Mouse (Mus musculus) hindbrain, embryonic 12.5 days (tissue): ENCODE measurements around the gene Rbm17. TPM values are rescaled to one million over a fixed set of nuclear protein-coding genes. Genes with fewer than 3 reads are reported as not detected.
"Not testable (repeated sequence)": the region's sequence is repeated elsewhere in the genome, so short reads cannot be mapped to it uniquely, and the experiment has no call there.

Experiments used
- ATAC-seq: fragments of 200-750 bp; cut with Nextera tagmentation; 2 replicates; pipeline ENCODE4 v1.8.0; 2017; ENCODE audit warnings: moderate TSS enrichment; ENCODE audit not compliant: low FRiP score
- H3K27ac ChIP-seq: fragments of 300-500 bp; sonication (generic); 2 replicates; pipeline ENCODE4 v1.5.1; 2016; ENCODE audit warnings: mild to moderate bottlenecking
- H3K27me3 ChIP-seq: fragments of 300-500 bp; sonication (generic); 2 replicates; pipeline ENCODE4 v1.6.1; 2016; ENCODE audit warnings: mild to moderate bottlenecking
- H3K36me3 ChIP-seq: fragments of 300-500 bp; sonication (generic); 2 replicates; pipeline ENCODE4 v1.6.1; 2016; ENCODE audit warnings: mild to moderate bottlenecking
- H3K4me1 ChIP-seq: fragments of 300-500 bp; sonication (generic); 2 replicates; pipeline ENCODE4 v1.6.1; 2016
- H3K4me2 ChIP-seq: fragments of 300-500 bp; sonication (generic); replicated peaks from 2 replicates; pipeline ENCODE4 v1.6.1; 2016; ENCODE audit warnings: mild to moderate bottlenecking
- H3K4me3 ChIP-seq: fragments of 300-500 bp; sonication (generic); 2 replicates; pipeline ENCODE4 v1.5.1; 2016; ENCODE audit warnings: mild to moderate bottlenecking
- H3K9ac ChIP-seq: fragments of 300-500 bp; sonication (generic); 2 replicates; pipeline ENCODE4 v1.6.1; 2016; ENCODE audit warnings: mild to moderate bottlenecking, moderate library complexity
- H3K9me3 ChIP-seq: fragments of 300-500 bp; sonication (generic); replicated peaks from 2 replicates; pipeline ENCODE4 v1.6.1; 2016; ENCODE audit warnings: mild to moderate bottlenecking
- WGBS: fragments of 180-500 bp; shearing (Covaris S2); methylation state at CpG from one replicate; pipeline ENCODE4 v1.1.7; 2016; 5-methylcytosine and 5-hydroxymethylcytosine counted together
- polyA plus RNA-seq: library from polyadenylated mRNA; unstranded; fragments of >200 nt; fragmentation: Nextera tagmentation; extraction: Ambion mirVana; gene quantifications from 2 replicates; pipeline ENCODE4 v1.2.1, GENCODE M21; 2016

Gene Rbm17
- polyA plus RNA-seq, 1 experiment from 2014 or later = 162 TPM

DNA sequence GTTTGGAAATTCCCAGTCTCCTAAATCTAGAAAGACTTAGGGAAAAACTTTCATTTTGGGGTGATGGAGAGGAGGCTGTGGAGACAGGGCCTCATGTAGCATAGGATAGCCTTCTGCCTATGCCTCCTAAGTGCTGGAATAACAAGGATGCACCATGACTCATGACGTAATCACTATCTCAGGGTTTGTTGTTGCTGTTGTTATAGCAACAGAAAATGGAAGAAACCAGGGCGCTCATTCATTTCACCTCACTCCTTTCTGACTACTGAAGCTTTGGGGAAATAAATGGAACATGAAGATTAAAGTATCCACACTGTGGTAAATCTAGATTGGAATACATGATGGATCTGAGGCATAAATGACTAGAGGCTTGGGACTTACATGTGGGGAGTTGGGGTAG, 19.8 kb upstream of the Rbm17 start:
- Histone ChIP-seq H3K9ac (no peak overlapping the region), H3K27ac (no peak overlapping the region), H3K9me3 (no peaks in the 10 kb centered on the region), H3K4me3 (no peak overlapping the region), H3K27me3 (no peaks in the 10 kb centered on the region), H3K4me1 (no peaks in the 10 kb centered on the region), H3K4me2 (no peak overlapping the region), H3K36me3 (no peaks in the 10 kb centered on the region)
- no peak for ATAC-seq
- 88% methylated on average over 2 of the region's 2 CpGs for WGBS

DNA sequence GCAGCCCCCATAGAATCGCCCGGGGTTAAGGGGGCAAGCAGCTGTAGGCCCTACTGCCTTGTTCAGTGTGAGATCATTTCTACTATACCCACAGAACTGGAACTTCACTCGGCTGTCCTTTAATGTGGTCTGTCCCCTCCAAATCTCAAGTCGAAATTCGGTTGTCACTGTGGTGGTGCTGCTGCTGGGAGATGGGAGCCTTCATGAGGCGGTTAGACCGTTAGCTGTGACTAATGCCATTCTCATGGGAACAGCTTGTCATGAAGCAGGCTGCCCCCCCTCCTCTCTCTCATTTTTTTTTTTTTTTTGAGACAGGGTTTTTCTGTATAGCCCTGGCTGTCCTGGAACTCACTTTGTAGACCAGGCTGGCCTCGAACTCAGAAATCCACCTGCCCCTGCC, 19.2 kb upstream of the Rbm17 start:
- WGBS = 90% methylated on average over 8 of the region's 8 CpGs
- no peaks in the 10 kb centered on the region for H3K36me3 ChIP-seq
- no peak overlapping the region for H3K9ac ChIP-seq
- H3K27ac ChIP-seq = no peak overlapping the region
- H3K4me3 ChIP-seq = no peak overlapping the region
- H3K4me1 ChIP-seq = no peaks in the 10 kb centered on the region
- H3K9me3 ChIP-seq = no peaks in the 10 kb centered on the region
- no peak overlapping the region for H3K4me2 ChIP-seq
- H3K27me3 ChIP-seq = no peaks in the 10 kb centered on the region
- no peak for ATAC-seq

- no peaks in the 10 kb centered on the region for H3K4me1 ChIP-seq
- no peaks in the 10 kb centered on the region for H3K9me3 ChIP-seq
- no peaks in the 10 kb centered on the region for H3K36me3 ChIP-seq
- WGBS = 73% methylated on average over 2 of the region's 2 CpGs
- no peaks in the 10 kb centered on the region for H3K27me3 ChIP-seq
- no peak overlapping the region for H3K27ac ChIP-seq
- no peak for ATAC-seq
- no peak overlapping the region for H3K4me3 ChIP-seq
- H3K4me2 ChIP-seq = no peak overlapping the region
- no peak overlapping the region for H3K9ac ChIP-seq
Measured at GRCm38 (mm10) chr2:11619598-11619997, 15.6 kb upstream of the Rbm17 start.

DNA sequence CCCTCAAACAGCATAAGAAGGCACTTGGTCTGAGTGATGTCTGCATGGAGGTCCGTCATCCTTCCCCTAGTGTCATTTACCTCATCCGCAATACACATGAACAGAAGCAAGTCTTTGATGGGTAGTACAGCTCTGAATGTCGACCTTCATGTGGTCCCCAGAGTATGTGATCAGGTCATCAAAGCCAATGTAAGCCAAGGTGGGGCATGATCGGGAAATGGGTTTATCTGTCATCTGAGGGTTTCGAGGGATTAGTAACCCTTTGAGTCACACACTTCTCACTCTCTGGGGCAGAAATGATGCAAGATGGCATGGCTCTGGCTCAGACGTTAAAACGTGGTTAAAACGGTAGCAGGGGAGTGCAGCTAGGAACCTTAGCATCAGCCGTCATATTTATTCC, 12.9 kb upstream of the Rbm17 start:
- Histone ChIP-seq H3K9ac (no peak overlapping the region), H3K27ac (no peak overlapping the region), H3K36me3 (no peaks in the 10 kb centered on the region), H3K9me3 (no peaks in the 10 kb centered on the region), H3K4me1 (no peaks in the 10 kb centered on the region), H3K4me2 (no peak overlapping the region), H3K4me3 (no peak overlapping the region), H3K27me3 (no peaks in the 10 kb centered on the region)
- no peak for ATAC-seq
- 92% methylated on average over 9 of the region's 9 CpGs for WGBS

DNA sequence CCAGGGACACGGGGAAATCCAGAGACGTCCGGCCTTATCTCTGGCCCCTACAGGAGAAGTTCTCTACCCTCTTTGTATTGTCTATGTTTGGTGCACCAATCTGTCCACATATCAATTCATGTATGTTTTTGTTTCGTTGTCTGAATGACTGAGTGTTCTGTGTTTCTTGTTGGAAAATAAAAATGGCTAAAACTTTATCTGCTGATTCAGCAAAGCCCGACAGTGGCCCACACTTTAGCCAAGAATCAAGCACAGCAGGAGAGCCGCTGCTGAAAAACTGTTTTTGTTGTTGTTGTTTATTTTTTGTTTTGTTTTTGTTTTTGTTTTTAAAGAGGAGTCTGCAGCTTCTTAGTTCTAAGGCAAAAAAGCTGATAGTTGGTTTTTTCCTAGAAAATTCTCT, 9.0 kb upstream of the Rbm17 start:
- H3K4me2 ChIP-seq, ATAC-seq, H3K4me1 ChIP-seq, H3K4me3 ChIP-seq, H3K9ac ChIP-seq, H3K27ac ChIP-seq, H3K9me3 ChIP-seq, H3K36me3 ChIP-seq, H3K27me3 ChIP-seq: not testable (repeated sequence)
- WGBS = 87% methylated on average over 6 of the region's 6 CpGs

DNA sequence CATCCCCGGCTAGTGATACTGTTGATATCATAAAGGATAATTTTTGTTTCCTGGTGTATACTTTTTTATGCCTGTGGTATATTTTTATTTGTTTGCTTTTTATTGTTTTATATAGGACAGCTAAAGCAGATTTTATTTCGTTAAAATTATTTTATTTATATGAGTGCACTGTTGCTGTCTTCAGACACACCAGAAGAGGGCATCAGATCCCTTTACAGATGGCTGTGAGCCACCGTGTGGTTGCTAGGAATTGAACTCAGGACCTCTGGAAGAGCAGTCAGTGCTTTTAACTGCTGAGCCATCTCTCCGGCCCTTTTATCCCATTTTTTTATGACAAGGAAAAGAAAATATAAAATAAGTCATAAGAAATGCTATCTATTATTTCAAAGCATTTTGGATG, 2.8 kb upstream of the Rbm17 start:
- H3K36me3 ChIP-seq, H3K4me2 ChIP-seq, H3K27me3 ChIP-seq, H3K9ac ChIP-seq, H3K27ac ChIP-seq, H3K9me3 ChIP-seq, H3K4me3 ChIP-seq, ATAC-seq, H3K4me1 ChIP-seq: not testable (repeated sequence)
- 80% methylated on average over 4 of the region's 4 CpGs for WGBS

DNA sequence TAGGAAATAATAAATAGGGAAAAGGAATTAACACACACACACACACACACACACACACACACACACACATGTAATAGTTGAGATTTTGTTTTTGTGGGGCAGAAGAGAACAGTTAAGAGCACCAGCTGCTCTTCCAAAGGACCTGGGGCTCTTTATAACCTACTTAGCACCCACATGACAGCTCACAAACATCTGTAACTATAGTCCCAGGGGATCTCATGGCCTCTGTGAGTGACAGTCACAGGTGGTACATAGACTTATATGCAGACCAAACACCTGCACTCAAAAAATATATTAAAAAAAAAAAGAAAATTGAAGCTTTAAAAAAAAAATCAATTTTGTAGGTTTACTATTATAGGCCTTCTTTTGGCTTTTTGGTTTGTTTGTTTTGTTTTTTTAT, 958 bp upstream of the Rbm17 start:
- H3K36me3 ChIP-seq = peaks cover 8% of the 10 kb centered on the region
- no peak for ATAC-seq

GRCm38 (mm10) chr2:11602506-11603489, 1.2 kb downstream of the Rbm17 start:
- peak; percentile 99 for ATAC-seq
- H3K36me3 ChIP-seq = peaks cover 24% of the 10 kb centered on the region
- H3K27me3 ChIP-seq = no peaks in the 10 kb centered on the region
- H3K4me2 ChIP-seq = peak overlapping the region; percentile 86
- under 1% methylated on average over 77 of the region's 78 CpGs for WGBS
- H3K27ac ChIP-seq = peak overlapping the region; percentile 66
- no peaks in the 10 kb centered on the region for H3K9me3 ChIP-seq
- H3K4me1 ChIP-seq = peaks cover 9% of the 10 kb centered on the region
- peak overlapping the region; percentile 95 for H3K9ac ChIP-seq
- H3K4me3 ChIP-seq = peak overlapping the region; percentile 74

More for the DNA sequence above, 958 bp upstream of the Rbm17 start:
- Histone ChIP-seq H3K9ac (no peak overlapping the region), H3K4me1 (peaks cover 9% of the 10 kb centered on the region), H3K4me2 (no peak overlapping the region), H3K27ac (no peak overlapping the region), H3K27me3 (no peaks in the 10 kb centered on the region), H3K4me3 (no peak overlapping the region), H3K9me3 (no peaks in the 10 kb centered on the region)

GRCm38 (mm10) chr2:11601795-11602194, 2.2 kb downstream of the Rbm17 start:
- Histone ChIP-seq H3K9ac (peak overlapping the region; percentile 95), H3K27me3 (no peaks in the 10 kb centered on the region), H3K36me3 (peaks cover 35% of the 10 kb centered on the region), H3K4me3 (peak overlapping the region; percentile 74), H3K4me2 (peak overlapping the region; percentile 86), H3K9me3 (no peaks in the 10 kb centered on the region), H3K4me1 (peaks cover 9% of the 10 kb centered on the region), H3K27ac (no peak overlapping the region)
- 84% methylated on average over 6 of the region's 6 CpGs for WGBS
- ATAC-seq = no peak

DNA sequence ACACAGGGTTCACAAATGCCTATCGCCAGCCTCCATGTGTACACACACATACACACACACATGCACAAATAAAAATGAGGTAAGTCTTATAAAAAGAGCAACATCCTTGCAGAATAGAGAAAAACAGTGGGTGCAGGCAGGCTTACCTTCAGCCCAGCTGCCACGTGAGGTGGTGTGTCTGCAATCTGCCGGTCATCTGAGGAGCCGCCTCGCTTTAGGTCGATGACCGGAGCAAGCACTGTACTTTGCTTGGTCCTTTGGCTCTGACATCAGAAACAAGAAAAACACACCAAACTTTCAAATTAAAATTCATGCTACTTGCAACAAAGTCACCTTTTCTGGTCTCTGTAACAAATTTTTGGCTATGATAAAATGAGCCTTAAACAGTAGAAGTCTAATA, 6.0 kb downstream of the Rbm17 start:
- H3K9me3 ChIP-seq = no peaks in the 10 kb centered on the region
- H3K4me1 ChIP-seq = peaks cover 9% of the 10 kb centered on the region
- 99% methylated on average over 7 of the region's 7 CpGs for WGBS
- H3K27me3 ChIP-seq = no peaks in the 10 kb centered on the region
- H3K9ac ChIP-seq = no peak overlapping the region
- H3K4me3 ChIP-seq = no peak overlapping the region
- ATAC-seq = no peak
- peaks cover 66% of the 10 kb centered on the region for H3K36me3 ChIP-seq
- no peak overlapping the region for H3K4me2 ChIP-seq
- H3K27ac ChIP-seq = no peak overlapping the region

DNA sequence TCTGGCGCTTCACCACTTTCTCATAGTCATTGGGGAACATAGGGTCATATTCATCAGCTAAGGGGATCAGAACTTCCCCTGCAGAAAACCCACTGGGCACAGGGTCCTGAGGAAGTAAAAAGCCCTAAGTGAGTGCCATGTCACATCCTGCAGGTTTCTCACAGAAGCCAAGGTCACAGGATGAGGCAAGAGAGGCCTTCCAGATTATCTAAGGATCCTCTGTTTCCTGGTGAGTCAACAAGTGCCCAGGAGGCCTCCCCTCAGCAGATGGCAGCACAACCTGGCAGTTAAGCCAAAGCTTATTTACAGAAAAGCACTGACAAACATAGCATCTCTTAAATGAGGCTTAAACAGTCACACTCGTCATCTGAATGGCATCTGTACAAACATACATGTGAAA, 7.3 kb downstream of the Rbm17 start:
- H3K4me1 ChIP-seq = peaks cover 2% of the 10 kb centered on the region
- ATAC-seq = no peak
- H3K9me3 ChIP-seq = no peaks in the 10 kb centered on the region
- no peak overlapping the region for H3K4me2 ChIP-seq
- H3K27me3 ChIP-seq = no peaks in the 10 kb centered on the region
- peaks cover 79% of the 10 kb centered on the region for H3K36me3 ChIP-seq
- no peak overlapping the region for H3K9ac ChIP-seq
- no peak overlapping the region for H3K27ac ChIP-seq
- H3K4me3 ChIP-seq = no peak overlapping the region
- WGBS = 93% methylated on average over 2 of the region's 2 CpGs

- Histone ChIP-seq H3K27me3 (no peaks in the 10 kb centered on the region), H3K4me1 (no peaks in the 10 kb centered on the region), H3K9me3 (no peaks in the 10 kb centered on the region), H3K9ac (no peak overlapping the region), H3K4me3 (no peak overlapping the region), H3K27ac (no peak overlapping the region), H3K4me2 (no peak overlapping the region), H3K36me3 (peaks cover 96% of the 10 kb centered on the region)
- WGBS = 88% methylated on average over 4 of the region's 4 CpGs
- no peak for ATAC-seq
Measured at GRCm38 (mm10) chr2:11587996-11588395, 16.0 kb downstream of the Rbm17 start.

GRCm38 (mm10) chr2:11579399-11579798, 24.6 kb downstream of the Rbm17 start:
- no peak for ATAC-seq
- H3K9ac ChIP-seq = no peak overlapping the region
- no peak overlapping the region for H3K4me2 ChIP-seq
- no peaks in the 10 kb centered on the region for H3K4me1 ChIP-seq
- H3K4me3 ChIP-seq = no peak overlapping the region
- WGBS = 94% methylated on average over 4 of the region's 4 CpGs
- peaks cover 25% of the 10 kb centered on the region for H3K36me3 ChIP-seq
- H3K27me3 ChIP-seq = no peaks in the 10 kb centered on the region
- no peak overlapping the region for H3K27ac ChIP-seq
- H3K9me3 ChIP-seq = no peaks in the 10 kb centered on the region
